Mouse (Mus musculus) neutrophil, adult 59 days (primary cell): ENCODE results near the gene Usmg5. TPM values are rescaled to one million over a fixed set of nuclear protein-coding genes. Genes with fewer than 3 reads are reported as not detected.

ENCODE experiments used
- total RNA-seq, 2 experiments: library from RNA; stranded (reverse); gene quantifications; 1 replicate in 1 of 2; 2 replicates in 1 of 2; pipeline ENCODE4 v1.2.4; 2023

The Usmg5 gene
- 100 to 1,000 TPM; 144 to 162 TPM for total RNA-seq

GRCm38 (mm10) chr19:47090550-47091156 lies at the start of gene Usmg5, which contains the start of gene Pdcd11:
Usmg5 (minus strand) TSS chr19:47090647.
Pdcd11 (plus strand) TSS chr19:47090768.

GRCm38 (mm10) chr19:47137771-47138421 lies 47.4 kb upstream of the Usmg5 start, which contains the start of gene Calhm2:
Calhm2 (minus strand) TSS chr19:47138294.

GRCm38 (mm10) chr19:47067096-47067882 lies 23.2 kb downstream of the Usmg5 start, which contains the start of gene Taf5:
Taf5 (plus strand) TSS chr19:47067746.

GRCm38 (mm10) chr19:47050271-47051032 lies 40.0 kb downstream of the Usmg5 start, which contains the start of gene Pcgf6:
Pcgf6 (minus strand) TSS chr19:47050906.

Other genes starting within 250 kb of the Usmg5 start
- not detected for gene Ina, start 75.9 kb downstream of the Usmg5 start, total RNA-seq
- gene Nt5c2, start 75.5 kb downstream of the Usmg5 start, total RNA-seq = 10 to 100 TPM; 86.5 to 89.7 TPM
- 1 to 10 TPM; 1.6 to 1.7 TPM for gene Pcgf6, start 39.7 kb downstream of the Usmg5 start, total RNA-seq
- 1 to 10 TPM; 7.9 to 9.5 TPM for gene Taf5, start 22.9 kb downstream of the Usmg5 start, total RNA-seq
- gene Pdcd11, start 121 bp upstream of the Usmg5 start, total RNA-seq = 1 to 10 TPM; 7.8 to 9.2 TPM
- 10 to 100 TPM in 1 of 2 experiments, 1 to 10 TPM in 1; 9.1 to 13.5 TPM for gene Calhm2, start 47.6 kb upstream of the Usmg5 start, total RNA-seq
- not detected for gene Calhm1, start 53.6 kb upstream of the Usmg5 start, total RNA-seq
- gene Calhm3, start 67.1 kb upstream of the Usmg5 start, total RNA-seq = not detected
- under 1 TPM in 1 of 2 experiments, not detected in 1; 0.11 TPM for gene Neurl1a, start 88.2 kb upstream of the Usmg5 start, total RNA-seq